Mouse (Mus musculus) heart, embryonic 12.5 days (tissue): Measurements from ENCODE around the gene Cptp. TPM values are rescaled to one million over a fixed set of nuclear protein-coding genes. Genes with fewer than 3 reads are reported as not detected.

Source experiments
- ATAC-seq: fragments of 200-750 bp; cut with Nextera tagmentation; 2 replicates; pipeline ENCODE4 v1.8.0; 2017; ENCODE audit warnings: moderate TSS enrichment, moderate library complexity; ENCODE audit not compliant: insufficient number of reproducible peaks, low FRiP score
- H3K27ac ChIP-seq: fragments of 300-500 bp; sonication (generic); 2 replicates; pipeline ENCODE4 v1.5.1; 2016; ENCODE audit warnings: mild to moderate bottlenecking, moderate library complexity; ENCODE audit not compliant: poor library complexity, severe bottlenecking
- H3K27me3 ChIP-seq: fragments of 300-500 bp; sonication (generic); replicated peaks from 2 replicates; pipeline ENCODE4 v1.6.1; 2016; ENCODE audit warnings: mild to moderate bottlenecking, moderate library complexity
- H3K36me3 ChIP-seq: fragments of 300-500 bp; sonication (generic); 2 replicates; pipeline ENCODE4 v1.6.1; 2016; ENCODE audit warnings: mild to moderate bottlenecking, moderate library complexity
- H3K4me1 ChIP-seq: fragments of 300-500 bp; sonication (generic); replicated peaks from 2 replicates; pipeline ENCODE4 v1.6.1; 2016; ENCODE audit warnings: mild to moderate bottlenecking
- H3K4me2 ChIP-seq: fragments of 300-500 bp; sonication (generic); 2 replicates; pipeline ENCODE4 v1.6.1; 2016; ENCODE audit warnings: mild to moderate bottlenecking, moderate library complexity
- H3K4me3 ChIP-seq: fragments of 300-500 bp; sonication (generic); 2 replicates; pipeline ENCODE4 v1.5.1; 2016; ENCODE audit warnings: mild to moderate bottlenecking
- H3K9ac ChIP-seq: fragments of 300-500 bp; sonication (generic); 2 replicates; pipeline ENCODE4 v1.6.1; 2016; ENCODE audit warnings: mild to moderate bottlenecking, moderate library complexity
- H3K9me3 ChIP-seq: fragments of 300-500 bp; sonication (generic); replicated peaks from 2 replicates; pipeline ENCODE4 v1.6.1; 2016; ENCODE audit warnings: mild to moderate bottlenecking, moderate library complexity
- WGBS: fragments of 180-500 bp; shearing (Covaris S2); methylation state at CpG from one replicate; pipeline ENCODE4 v1.1.7; 2016; 5-methylcytosine and 5-hydroxymethylcytosine counted together
- microRNA-seq: library from miRNA; unstranded; fragments of <30 nt; microRNA quantifications from one replicate; pipeline ENCODE4, GENCODE M21; 2017
- polyA plus RNA-seq: library from polyadenylated mRNA; unstranded; fragments of >200 nt; fragmentation: Nextera tagmentation; extraction: Ambion mirVana; gene quantifications from 2 replicates; pipeline ENCODE4 v1.2.1, GENCODE M21; 2016

The Cptp gene
- polyA plus RNA-seq, 1 experiment from 2014 or later, result 9.2 TPM

GRCm38 (mm10) chr4:155830596-155830995, 38.6 kb downstream of the Cptp start:
- Histone ChIP-seq H3K36me3 (peaks cover 35% of the 10 kb centered on the region), H3K4me1 (peaks cover 27% of the 10 kb centered on the region), H3K27me3 (no peaks in the 10 kb centered on the region), H3K4me3 (0 out of 2 replicates have a peak overlapping the region, but pooled peaks have one; percentile 86), H3K4me2 (peak overlapping the region; percentile 91), H3K27ac (peak overlapping the region; percentile 90), H3K9me3 (no peaks in the 10 kb centered on the region), H3K9ac (no peak overlapping the region)
- ATAC-seq, result no peak
- WGBS, result 52% methylated on average over 8 of the region's 8 CpGs

- H3K9ac ChIP-seq, result no peak overlapping the region
- H3K4me1 ChIP-seq, result peaks cover 27% of the 10 kb centered on the region
- no peak overlapping the region for H3K4me3 ChIP-seq
- no peak overlapping the region for H3K27ac ChIP-seq
- no peaks in the 10 kb centered on the region for H3K27me3 ChIP-seq
- peaks cover 43% of the 10 kb centered on the region for H3K36me3 ChIP-seq
- 87% methylated on average over 4 of the region's 4 CpGs for WGBS
- no peak overlapping the region for H3K4me2 ChIP-seq
- no peak for ATAC-seq
- no peaks in the 10 kb centered on the region for H3K9me3 ChIP-seq
Measured at GRCm38 (mm10) chr4:155829866-155830265, 39.4 kb downstream of the Cptp start.

GRCm38 (mm10) chr4:155823443-155823842, 45.8 kb downstream of the Cptp start:
- ATAC-seq, result no peak
- H3K9ac ChIP-seq, result no peak overlapping the region
- H3K27ac ChIP-seq, result no peak overlapping the region
- H3K4me1 ChIP-seq, result no peaks in the 10 kb centered on the region
- no peak overlapping the region for H3K4me2 ChIP-seq
- H3K36me3 ChIP-seq, result peaks cover 91% of the 10 kb centered on the region
- no peaks in the 10 kb centered on the region for H3K27me3 ChIP-seq
- no peaks in the 10 kb centered on the region for H3K9me3 ChIP-seq
- H3K4me3 ChIP-seq, result no peak overlapping the region
- WGBS, result 93% methylated on average over 16 of the region's 16 CpGs

GRCm38 (mm10) chr4:155821025-155821424, 48.2 kb downstream of the Cptp start:
- Histone ChIP-seq H3K4me2 (no peak overlapping the region), H3K9ac (no peak overlapping the region), H3K9me3 (no peaks in the 10 kb centered on the region), H3K27ac (no peak overlapping the region), H3K36me3 (peaks cover 92% of the 10 kb centered on the region), H3K4me1 (no peaks in the 10 kb centered on the region), H3K4me3 (no peak overlapping the region), H3K27me3 (no peaks in the 10 kb centered on the region)
- ATAC-seq, result no peak
- WGBS, result 84% methylated on average over 7 of the region's 7 CpGs

- Histone ChIP-seq H3K27ac (no peak overlapping the region), H3K36me3 (peaks cover 85% of the 10 kb centered on the region), H3K27me3 (no peaks in the 10 kb centered on the region), H3K9me3 (no peaks in the 10 kb centered on the region), H3K4me3 (no peak overlapping the region), H3K4me1 (peaks cover 21% of the 10 kb centered on the region), H3K4me2 (no peak overlapping the region), H3K9ac (no peak overlapping the region)
- 91% methylated on average over 4 of the region's 4 CpGs for WGBS
- ATAC-seq, result no peak
Measured at GRCm38 (mm10) chr4:155817533-155817932, 51.7 kb downstream of the Cptp start.

Small RNA genes lying within 50 kb of the gene (microRNA-seq; reads per million reads assigned to microRNA genes)
- not detected for gene Gm22991

Other genes with a start within 250 kb of the Cptp start
- gene Cdk11b, start 244.6 kb downstream of the Cptp start, polyA plus RNA-seq, result 51.8 and 52.3 TPM in 2 replicates
- gene Gm10563, start 224.0 kb downstream of the Cptp start, polyA plus RNA-seq, result not detected in 2 replicates
- gene Mmp23, start 216.1 kb downstream of the Cptp start, polyA plus RNA-seq, result 72.0 and 75.7 TPM in 2 replicates
- 21.7 and 22.4 TPM in 2 replicates for gene Mib2, start 200.2 kb downstream of the Cptp start, polyA plus RNA-seq
- gene Fndc10, start 175.1 kb downstream of the Cptp start, polyA plus RNA-seq, result 5.2 and 5.5 TPM in 2 replicates
- gene Ssu72, start 164.6 kb downstream of the Cptp start, polyA plus RNA-seq, result 111 and 116 TPM in 2 replicates
- 0.63 and 0.67 TPM in 2 replicates for gene Tmem240, start 134.6 kb downstream of the Cptp start, polyA plus RNA-seq
- 102 and 104 TPM in 2 replicates for gene Atad3a, start 108.3 kb downstream of the Cptp start, polyA plus RNA-seq
- 1.7 TPM in 2 replicates for gene Vwa1, start 94.7 kb downstream of the Cptp start, polyA plus RNA-seq
- 7.0 and 7.2 TPM in 2 replicates for gene Tmem88b, start 83.6 kb downstream of the Cptp start, polyA plus RNA-seq
- not detected in 2 replicates for gene Ankrd65, start 79.0 kb downstream of the Cptp start, polyA plus RNA-seq
- 137 and 151 TPM in 2 replicates for gene Mrpl20, start 66.6 kb downstream of the Cptp start, polyA plus RNA-seq
- gene Ccnl2, start 57.0 kb downstream of the Cptp start, polyA plus RNA-seq, result 137 TPM in 2 replicates
- gene Aurkaip1, start 38.2 kb downstream of the Cptp start, polyA plus RNA-seq, result 128 and 132 TPM in 2 replicates
- 50.2 and 62.4 TPM in 2 replicates for gene Mxra8, start 29.8 kb downstream of the Cptp start, polyA plus RNA-seq
- gene Dvl1, start 22.0 kb downstream of the Cptp start, polyA plus RNA-seq, result 9.4 and 10.1 TPM in 2 replicates
- gene Tas1r3, start 6.1 kb downstream of the Cptp start, polyA plus RNA-seq, result 0.13 and 0.19 TPM in 2 replicates
- gene Ints11, start 106 bp upstream of the Cptp start, polyA plus RNA-seq, result 37.8 and 38.3 TPM in 2 replicates
- gene Pusl1, start 22.3 kb upstream of the Cptp start, polyA plus RNA-seq, result 31.2 and 31.5 TPM in 2 replicates
- gene Acap3, start 22.4 kb upstream of the Cptp start, polyA plus RNA-seq, result 13.8 and 14.2 TPM in 2 replicates
- gene Ube2j2, start 74.4 kb upstream of the Cptp start, polyA plus RNA-seq, result 101 and 107 TPM in 2 replicates
- gene C1qtnf12, start 92.9 kb upstream of the Cptp start, polyA plus RNA-seq, result 21.1 and 23.8 TPM in 2 replicates
- gene B3galt6, start 123.2 kb upstream of the Cptp start, polyA plus RNA-seq, result 10.3 and 11.0 TPM in 2 replicates
- 138 and 140 TPM in 2 replicates for gene Sdf4, start 123.4 kb upstream of the Cptp start, polyA plus RNA-seq
- 0.37 TPM in 1 of 2 replicates, not detected in the other for gene Tnfrsf4, start 144.4 kb upstream of the Cptp start, polyA plus RNA-seq
- 1.9 and 2.1 TPM in 2 replicates for gene Tnfrsf18, start 156.7 kb upstream of the Cptp start, polyA plus RNA-seq
- gene Ttll10, start 190.0 kb upstream of the Cptp start, polyA plus RNA-seq, result 0.14 and 0.24 TPM in 2 replicates
- 22.1 and 23.7 TPM in 2 replicates for gene 9430015G10Rik, start 240.5 kb upstream of the Cptp start, polyA plus RNA-seq